Mouse (Mus musculus): ENCODE measurements around the gene Dag1.

DNA sequence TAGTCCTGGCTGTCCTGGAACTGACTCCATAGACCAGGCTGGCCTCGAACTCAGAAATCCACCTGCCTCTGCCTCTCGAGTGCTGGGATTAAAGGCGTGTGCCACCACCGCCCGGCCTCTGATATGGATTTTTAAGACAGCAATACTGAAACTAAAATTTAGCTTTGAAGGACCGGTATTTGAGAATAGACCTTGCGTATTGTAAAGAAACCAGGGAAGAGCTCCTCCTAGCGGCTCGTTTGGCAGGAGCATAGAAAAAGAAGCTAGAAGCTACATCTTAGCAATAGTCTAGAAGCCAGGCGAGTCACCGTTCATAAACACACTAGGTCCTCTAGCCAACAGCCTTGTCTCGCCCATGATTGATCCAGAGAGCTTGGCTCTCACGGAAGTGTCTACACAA is 60.7 kb downstream of the Dag1 start:
- no peak for TF ChIP-seq POLR2A (IDR thresholded peaks at IDR 0.05; ENCODE audit: extremely low read depth, insufficient read depth, low read length)
- peak; percentile 64 for TF ChIP-seq CTCF (IDR thresholded peaks at IDR 0.05; ENCODE audit: extremely low read depth, insufficient read depth, low read length)
